Mouse (Mus musculus) hindbrain, embryonic 16.5 days (tissue): ENCODE results near the gene Fsd2. TPM values are rescaled to one million over a fixed set of nuclear protein-coding genes. Genes with fewer than 3 reads are reported as not detected.

ENCODE experiments used
- ATAC-seq: fragments of 200-750 bp; cut with Nextera tagmentation; 2 replicates; pipeline ENCODE4 v1.8.0; 2017; ENCODE audit warnings: moderate TSS enrichment, moderate library complexity
- H3K27ac ChIP-seq: fragments of 300-500 bp; sonication (generic); 2 replicates; pipeline ENCODE4 v1.5.1; 2014; ENCODE audit warnings: low read depth, mild to moderate bottlenecking, control low read depth, low read length, moderate library complexity
- H3K27me3 ChIP-seq: fragments of 300-500 bp; sonication (generic); replicated peaks from 2 replicates; pipeline ENCODE4 v1.6.1; 2014; ENCODE audit warnings: low read length; ENCODE audit not compliant: control insufficient read depth, insufficient read depth
- H3K36me3 ChIP-seq: fragments of 300-500 bp; sonication (generic); 2 replicates; pipeline ENCODE4 v1.6.1; 2014; ENCODE audit warnings: mild to moderate bottlenecking, low read length, moderate library complexity, mixed read lengths; ENCODE audit not compliant: control insufficient read depth, insufficient read depth
- H3K4me1 ChIP-seq: fragments of 300-500 bp; sonication (generic); 2 replicates; pipeline ENCODE4 v1.6.1; 2014; ENCODE audit warnings: low read depth, low read length; ENCODE audit not compliant: control insufficient read depth, insufficient read depth
- H3K4me2 ChIP-seq: fragments of 300-500 bp; sonication (generic); 2 replicates; pipeline ENCODE4 v1.6.1; 2014; ENCODE audit warnings: mild to moderate bottlenecking, low read length, control low read depth, moderate library complexity
- H3K4me3 ChIP-seq: fragments of 300-500 bp; sonication (generic); 2 replicates; pipeline ENCODE4 v1.5.1; 2014; ENCODE audit warnings: mild to moderate bottlenecking, low read length, control low read depth, moderate library complexity
- H3K9ac ChIP-seq: fragments of 300-500 bp; sonication (generic); 2 replicates; pipeline ENCODE4 v1.6.1; 2014; ENCODE audit warnings: low read depth, mild to moderate bottlenecking, control low read depth, low read length, moderate library complexity
- H3K9me3 ChIP-seq: fragments of 300-500 bp; sonication (generic); 2 replicates; pipeline ENCODE4 v1.6.1; 2014; ENCODE audit warnings: mild to moderate bottlenecking, low read length, moderate library complexity; ENCODE audit not compliant: control insufficient read depth
- WGBS: fragments of 180-500 bp; shearing (Covaris S2); extraction: QIAGEN DNeasy Blood & Tissue Kit; methylation state at CpG from one replicate; pipeline ENCODE4 v1.1.7; 2014; 5-methylcytosine and 5-hydroxymethylcytosine counted together
- polyA plus RNA-seq: library from polyadenylated mRNA; unstranded; fragments of >200 nt; fragmentation: Nextera tagmentation; extraction: Ambion mirVana; gene quantifications from 2 replicates; pipeline ENCODE4 v1.2.1, GENCODE M21; 2015

Fsd2 gene
- polyA plus RNA-seq, 1 experiment from 2014 or later, result 0.15 TPM

- Histone ChIP-seq H3K9ac (no peak overlapping the region), H3K9me3 (no peaks in the 10 kb centered on the region), H3K27me3 (no peaks in the 10 kb centered on the region), H3K36me3 (peaks cover 43% of the 10 kb centered on the region), H3K4me1 (no peaks in the 10 kb centered on the region), H3K4me2 (no peak overlapping the region), H3K27ac (no peak overlapping the region), H3K4me3 (no peak overlapping the region)
- WGBS, result 86% methylated on average over 6 of the region's 6 CpGs
- no peak for ATAC-seq
Measured at GRCm38 (mm10) chr7:81596086-81596485, 29.3 kb upstream of the Fsd2 start.

GRCm38 (mm10) chr7:81595056-81595455 is 28.3 kb upstream of the Fsd2 start:
- 92% methylated on average over 5 of the region's 5 CpGs for WGBS
- no peak for ATAC-seq
- Histone ChIP-seq H3K9ac (no peak overlapping the region), H3K4me1 (no peaks in the 10 kb centered on the region), H3K36me3 (peaks cover 48% of the 10 kb centered on the region), H3K9me3 (no peaks in the 10 kb centered on the region), H3K4me2 (no peak overlapping the region), H3K4me3 (no peak overlapping the region), H3K27ac (no peak overlapping the region), H3K27me3 (no peaks in the 10 kb centered on the region)

DNA sequence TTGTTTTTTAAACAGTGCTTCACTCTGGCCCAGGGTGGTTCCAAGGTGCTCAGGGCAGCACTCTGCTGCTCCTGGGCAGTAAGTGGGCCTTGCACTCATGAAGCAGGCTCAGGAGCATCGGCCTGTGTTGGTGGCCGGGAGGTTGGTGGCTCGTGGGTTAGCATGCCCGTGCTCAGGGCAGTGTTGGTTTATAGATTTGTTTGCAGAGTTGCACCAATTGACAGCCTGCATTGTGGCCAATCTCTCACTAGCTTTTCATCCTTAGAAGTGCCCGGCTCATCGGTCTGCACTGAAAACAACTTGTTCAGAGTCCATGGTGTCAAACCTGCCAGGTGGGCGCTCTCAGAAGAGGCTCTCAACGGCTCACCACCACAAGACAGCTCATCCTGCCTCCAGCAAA is 26.6 kb upstream of the Fsd2 start:
- Histone ChIP-seq H3K27me3 (no peaks in the 10 kb centered on the region), H3K27ac (no peak overlapping the region), H3K9me3 (no peaks in the 10 kb centered on the region), H3K4me3 (no peak overlapping the region), H3K9ac (no peak overlapping the region), H3K4me2 (no peak overlapping the region), H3K36me3 (peaks cover 53% of the 10 kb centered on the region), H3K4me1 (no peaks in the 10 kb centered on the region)
- no peak for ATAC-seq
- WGBS, result 93% methylated on average over 8 of the region's 8 CpGs

GRCm38 (mm10) chr7:81592686-81593085 is 25.9 kb upstream of the Fsd2 start:
- H3K4me1 ChIP-seq, result no peaks in the 10 kb centered on the region
- ATAC-seq, result no peak
- H3K36me3 ChIP-seq, result peaks cover 48% of the 10 kb centered on the region
- no peak overlapping the region for H3K9ac ChIP-seq
- H3K4me3 ChIP-seq, result no peak overlapping the region
- no peaks in the 10 kb centered on the region for H3K27me3 ChIP-seq
- no peak overlapping the region for H3K27ac ChIP-seq
- H3K4me2 ChIP-seq, result no peak overlapping the region
- 90% methylated on average over 9 of the region's 9 CpGs for WGBS
- H3K9me3 ChIP-seq, result no peaks in the 10 kb centered on the region

GRCm38 (mm10) chr7:81587238-81587637 is 20.5 kb upstream of the Fsd2 start:
- H3K4me2 ChIP-seq, result no peak overlapping the region
- no peaks in the 10 kb centered on the region for H3K27me3 ChIP-seq
- no peaks in the 10 kb centered on the region for H3K4me1 ChIP-seq
- H3K9me3 ChIP-seq, result no peaks in the 10 kb centered on the region
- ATAC-seq, result no peak
- 88% methylated on average over 4 of the region's 4 CpGs for WGBS
- H3K4me3 ChIP-seq, result no peak overlapping the region
- no peak overlapping the region for H3K27ac ChIP-seq
- H3K36me3 ChIP-seq, result peaks cover 42% of the 10 kb centered on the region
- no peak overlapping the region for H3K9ac ChIP-seq

- WGBS, result 92% methylated on average over 7 of the region's 7 CpGs
- Histone ChIP-seq H3K9me3 (no peaks in the 10 kb centered on the region), H3K9ac (no peak overlapping the region), H3K4me2 (no peak overlapping the region), H3K27me3 (no peaks in the 10 kb centered on the region), H3K27ac (no peak overlapping the region), H3K36me3 (peaks cover 29% of the 10 kb centered on the region), H3K4me1 (no peaks in the 10 kb centered on the region), H3K4me3 (no peak overlapping the region)
- ATAC-seq, result no peak
Measured at GRCm38 (mm10) chr7:81585326-81585725, 18.6 kb upstream of the Fsd2 start.

- Histone ChIP-seq H3K4me3 (no peak overlapping the region), H3K27ac (no peak overlapping the region), H3K27me3 (no peaks in the 10 kb centered on the region), H3K4me1 (no peaks in the 10 kb centered on the region), H3K36me3 (peaks cover 29% of the 10 kb centered on the region), H3K9me3 (no peaks in the 10 kb centered on the region), H3K9ac (no peak overlapping the region), H3K4me2 (no peak overlapping the region)
- 75% methylated on average over 3 of the region's 3 CpGs for WGBS
- no peak for ATAC-seq
Measured at GRCm38 (mm10) chr7:81583512-81583911, 16.8 kb upstream of the Fsd2 start.

GRCm38 (mm10) chr7:81579312-81579711 is 12.6 kb upstream of the Fsd2 start:
- Histone ChIP-seq H3K4me2 (no peak overlapping the region), H3K4me3 (no peak overlapping the region), H3K27me3 (no peaks in the 10 kb centered on the region), H3K27ac (no peak overlapping the region), H3K9ac (no peak overlapping the region), H3K9me3 (no peaks in the 10 kb centered on the region), H3K4me1 (no peaks in the 10 kb centered on the region), H3K36me3 (peaks cover 13% of the 10 kb centered on the region)
- ATAC-seq, result no peak
- 96% methylated on average over 5 of the region's 5 CpGs for WGBS

DNA sequence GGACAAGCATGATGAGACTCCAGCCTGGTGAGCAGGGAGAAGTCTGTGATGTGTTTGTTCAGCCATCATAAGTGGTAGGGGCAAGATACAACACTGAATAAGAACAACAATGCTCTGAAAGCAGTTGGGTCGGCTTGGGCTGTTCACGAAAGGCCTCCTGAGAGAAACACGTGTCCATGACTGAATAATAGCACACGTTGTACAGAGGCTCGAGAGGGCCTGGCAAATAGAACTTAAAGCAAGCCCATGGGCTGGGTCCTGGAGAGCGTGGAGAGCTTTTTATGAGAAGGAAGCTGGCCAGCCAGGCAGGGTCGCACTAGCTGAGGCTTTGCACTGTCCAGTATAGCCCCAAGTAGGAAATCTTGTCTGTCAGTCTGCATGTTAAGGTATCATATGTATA is 11.7 kb upstream of the Fsd2 start:
- peaks cover 2% of the 10 kb centered on the region; the same call in 1 of the 2 replicates for H3K4me1 ChIP-seq
- H3K9ac ChIP-seq, result no peak overlapping the region
- no peak for ATAC-seq
- H3K36me3 ChIP-seq, result peaks cover 13% of the 10 kb centered on the region
- H3K27ac ChIP-seq, result no peak overlapping the region
- H3K4me2 ChIP-seq, result no peak overlapping the region
- H3K9me3 ChIP-seq, result no peaks in the 10 kb centered on the region
- 92% methylated on average over 7 of the region's 7 CpGs for WGBS
- no peaks in the 10 kb centered on the region for H3K27me3 ChIP-seq
- no peak overlapping the region for H3K4me3 ChIP-seq

- Histone ChIP-seq H3K4me3 (no peak overlapping the region), H3K27me3 (no peaks in the 10 kb centered on the region)
Measured at GRCm38 (mm10) chr7:81577872-81578271, 11.1 kb upstream of the Fsd2 start.

More at GRCm38 (mm10) chr7:81577872-81578271, 11.1 kb upstream of the Fsd2 start:
- no peaks in the 10 kb centered on the region for H3K9me3 ChIP-seq
- no peak overlapping the region for H3K27ac ChIP-seq
- H3K4me1 ChIP-seq, result peaks cover 8% of the 10 kb centered on the region
- H3K4me2 ChIP-seq, result no peak overlapping the region
- peaks cover 13% of the 10 kb centered on the region for H3K36me3 ChIP-seq
- no peak for ATAC-seq
- 98% methylated on average over 3 of the region's 3 CpGs for WGBS
- no peak overlapping the region for H3K9ac ChIP-seq
